Mouse (Mus musculus) G1E (cell line): ENCODE results near the gene Tmem128.

Experiments
- CTCF ChIP-seq: IDR thresholded peaks from 2 replicates; pipeline ENCODE4 v1.5.1; 2012; ENCODE audit warnings: low read depth, low read length, inconsistent platforms, mixed read lengths
- GATA1 ChIP-seq: IDR thresholded peaks from 2 replicates; pipeline ENCODE4 v1.6.1; 2012; ENCODE audit warnings: borderline replicate concordance, low read length, inconsistent platforms, mixed read lengths
- GATA2 ChIP-seq: IDR thresholded peaks from 2 replicates; pipeline ENCODE4 v1.6.1; 2012; ENCODE audit warnings: low read depth, low read length, inconsistent platforms, borderline replicate concordance
- POLR2AphosphoS5 ChIP-seq: IDR thresholded peaks from 2 replicates; pipeline ENCODE4 v1.6.1; 2012; ENCODE audit warnings: low read depth, low read length, inconsistent platforms; ENCODE audit not compliant: insufficient replicate concordance
- TAL1 ChIP-seq: conservative IDR thresholded peaks from 2 replicates; pipeline ENCODE4 v1.6.1; 2012; ENCODE audit warnings: low read depth, low read length, inconsistent platforms, mixed read lengths

DNA sequence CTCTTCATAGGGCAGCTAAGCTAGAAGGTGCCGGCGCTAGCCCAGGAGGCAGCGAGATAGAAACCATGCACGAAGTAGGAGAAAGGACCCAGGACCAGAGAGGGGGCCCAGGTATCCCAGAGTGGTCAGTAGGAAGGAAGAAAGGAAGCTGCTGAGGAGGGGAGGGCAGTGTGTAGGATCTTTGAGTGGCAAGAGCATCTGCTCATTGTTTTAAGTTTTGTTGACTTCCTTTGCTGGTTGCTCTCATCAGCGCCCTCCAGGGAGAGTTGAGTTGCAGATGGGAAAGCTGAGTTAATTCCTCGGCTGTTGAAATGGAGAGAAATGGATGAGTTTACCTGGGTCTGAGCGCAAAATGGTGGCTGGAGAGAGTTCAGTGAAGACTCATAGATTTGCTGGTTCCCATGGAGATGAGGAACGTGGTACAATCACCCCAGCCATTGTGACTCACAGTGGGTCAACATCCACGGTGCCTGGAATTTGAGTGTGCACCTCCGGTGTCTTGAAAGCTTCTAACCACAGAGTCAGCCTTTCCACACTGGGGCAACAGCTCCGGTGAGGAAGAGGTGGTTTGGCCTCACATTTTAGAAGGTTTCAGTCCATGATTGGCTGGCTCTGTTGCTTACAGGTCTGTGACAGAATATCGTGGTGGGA is 41.9 kb downstream of the Tmem128 start:
- TF ChIP-seq POLR2AphosphoS5 (no peak), CTCF (no peak), GATA1 (no peak), TAL1 (no peak), GATA2 (no peak)
